Mouse (Mus musculus): Measurements from ENCODE around the gene Klc2. TPM values are rescaled to one million over a fixed set of nuclear protein-coding genes. Genes with fewer than 3 reads are reported as not detected.

The Klc2 gene
- total and polyA plus RNA-seq, 3 experiments: 5.9 to 12.0 (median 9.5) TPM

DNA sequence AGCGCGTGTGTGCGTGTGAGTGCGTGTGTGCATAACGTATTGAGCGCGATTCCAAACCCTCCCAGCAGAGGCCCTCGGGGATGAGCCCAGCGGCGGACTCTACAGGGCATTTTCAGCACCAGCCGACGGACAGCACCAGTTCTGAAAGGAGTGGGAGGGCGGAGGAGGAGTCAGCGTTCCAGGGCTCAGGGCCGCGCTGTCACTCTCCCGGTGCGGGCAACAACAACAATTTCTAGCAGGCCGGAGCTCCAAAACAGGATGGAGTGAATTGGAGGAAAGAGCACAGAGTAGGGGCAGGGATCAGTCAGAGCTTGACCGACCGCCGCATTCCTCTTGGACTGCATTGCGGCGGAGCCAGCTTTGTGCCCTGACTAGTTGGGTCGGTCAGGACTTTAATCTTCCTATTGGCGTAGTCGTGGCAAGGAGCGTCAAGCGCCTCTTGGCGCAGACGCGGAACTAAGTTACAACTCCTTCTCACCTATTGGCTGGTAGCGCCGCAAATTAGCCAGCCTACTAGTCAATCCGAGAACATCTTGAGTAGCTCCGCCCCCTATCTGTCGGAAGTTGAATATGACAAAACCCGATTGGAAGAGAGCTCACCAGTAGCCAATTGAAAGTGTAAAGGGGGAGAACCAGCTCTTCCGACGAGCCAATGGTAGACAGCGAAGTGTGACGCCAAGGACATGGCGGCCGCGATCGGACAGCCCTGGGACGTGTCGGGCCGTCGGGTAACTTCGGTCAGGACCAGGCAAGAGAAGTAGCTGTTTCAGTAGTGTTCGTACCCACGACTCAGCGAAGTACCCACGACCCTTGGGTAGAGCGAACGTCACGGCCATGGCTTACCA lies 30.3 kb downstream of the Klc2 start, which contains the start of gene Yif1a:
TSS of gene Yif1a (plus strand) at position 655 of the 845 bp plus-strand sequence.
- peaks cover 27% of the 10 kb centered on the region for H3K27me3 ChIP-seq (replicated peaks)
- peak; percentile 100 for DNase-seq (ENCODE audit: extremely low read depth)
- H3K9ac ChIP-seq (ENCODE audit: insufficient read depth, low read depth): peak within 1 kb of the TSS; percentile 42
- peaks cover 24 to 37% of the 10 kb centered on the region in 2 experiments for H3K36me3 ChIP-seq (replicated peaks in 1 of 2; ENCODE audit: control insufficient read depth in 1 of 2, insufficient read depth in 1 of 2, low read length in 1 of 2)
- H3K4me3 ChIP-seq (replicated peaks in 1 of 3; ENCODE audit: low read depth in 2 of 3, low read length in 2 of 3, poor library complexity in 1 of 3): peak within 1 kb of the TSS; percentile 86 to 93 (median 88)
- peaks cover 12 to 15% of the 10 kb centered on the region in 2 experiments for H3K4me1 ChIP-seq (ENCODE audit: control insufficient read depth in 1 of 2, insufficient read depth in 2 of 2)
- peaks cover 3% of the 10 kb centered on the region for H3K9me3 ChIP-seq (replicated peaks; ENCODE audit: low read length)
- 0 out of 2 replicates have a peak, but pooled peaks have one; percentile 18 for TF ChIP-seq KAT2A (IDR thresholded peaks at IDR 0.05; ENCODE audit: insufficient replicate concordance, low read length)
- 0 out of 2 replicates have a peak, but pooled peaks have one; percentile 27 for TF ChIP-seq TBP (conservative IDR thresholded peaks at IDR 0.05; ENCODE audit: low read depth, low read length)
- TF ChIP-seq MAZ (IDR thresholded peaks at IDR 0.05; ENCODE audit: low read depth, low read length): 0 out of 2 replicates have a peak, but pooled peaks have one; percentile 44
- TF ChIP-seq MAFK (IDR thresholded peaks at IDR 0.05; ENCODE audit: insufficient replicate concordance, low read length): no peak
- TF ChIP-seq CHD2 (IDR thresholded peaks at IDR 0.05; ENCODE audit: low read length): peak; percentile 86
- TF ChIP-seq ZC3H11A (IDR thresholded peaks at IDR 0.05; ENCODE audit: low read depth, low read length): no peak
- no peak; the same call in 1 of the 2 replicates for TF ChIP-seq GABPA (IDR thresholded peaks at IDR 0.05; ENCODE audit: insufficient replicate concordance, low read depth, low read length)
- peak; percentile 81 for TF ChIP-seq HCFC1 (IDR thresholded peaks at IDR 0.05; ENCODE audit: low read depth, low read length)
- 0 out of 2 replicates have a peak, but pooled peaks have one; percentile 18 for TF ChIP-seq UBTF (IDR thresholded peaks at IDR 0.05; ENCODE audit: low read depth, low read length)
- TF ChIP-seq IRF4 (IDR thresholded peaks at IDR 0.05; ENCODE audit: low read depth, low read length): peak; percentile 33; the same call in 1 of the 2 replicates
- peak; percentile 98 for TF ChIP-seq MXI1 (IDR thresholded peaks at IDR 0.05; ENCODE audit: low read depth, low read length)
- TF ChIP-seq ZNF384 (IDR thresholded peaks at IDR 0.05; ENCODE audit: low read depth, low read length): no peak
- TF ChIP-seq NRF1 (IDR thresholded peaks at IDR 0.05; ENCODE audit: low read depth, low read length): peak; percentile 86
- no peak for TF ChIP-seq BHLHE40 (IDR thresholded peaks at IDR 0.05; ENCODE audit: low read depth, low read length)
- peak; percentile 30 for TF ChIP-seq SMC3 (IDR thresholded peaks at IDR 0.05; ENCODE audit: low read depth, low read length)
- TF ChIP-seq ELF1 (IDR thresholded peaks at IDR 0.05; ENCODE audit: low read depth, low read length): peak; percentile 94
- peak; percentile 71 for TF ChIP-seq NELFE (IDR thresholded peaks at IDR 0.05; ENCODE audit: low read depth, low read length)
- peak; percentile 73 for TF ChIP-seq TCF12 (IDR thresholded peaks at IDR 0.05; ENCODE audit: low read depth, low read length)
- peak; percentile 100 for TF ChIP-seq SIN3A (IDR thresholded peaks at IDR 0.05; ENCODE audit: low read length)
- TF ChIP-seq CTCF (conservative IDR thresholded peaks at IDR 0.05 in 1 of 2, IDR thresholded peaks at IDR 0.05 in 1 of 2; ENCODE audit: low read depth in 2 of 2, low read length in 2 of 2): peak in 1 of 2 experiments; percentile 60; a peak in 2 of 4 replicates
- TF ChIP-seq POLR2A (IDR thresholded peaks at IDR 0.05; ENCODE audit: low read depth, low read length): peak; percentile 89
- peak within 1 kb of the TSS; percentile 48 for H3K27ac ChIP-seq (ENCODE audit: insufficient read depth, low read depth)
- H3K79me2 ChIP-seq (replicated peaks; ENCODE audit: control insufficient read depth, extremely low read depth, insufficient read depth, poor library complexity, severe bottlenecking): no peaks in the 10 kb centered on the region
- dilution Hi-C loops (cut with MboI; ENCODE audit: extremely low pct_ligation_motif_present, extremely low pct_unique_long_range_greater_than_20kb, low sequenced_read_pairs): no loop called here
- H3K4me2 ChIP-seq (ENCODE audit: insufficient read depth, low read depth, poor library complexity, severe bottlenecking): peak within 1 kb of the TSS; percentile 75
- in situ Hi-C loops (cut with MboI; ENCODE audit: low pct_ligation_motif_present, low pct_unique_long_range_greater_than_20kb, low sequenced_read_pairs): loop anchor here (5.0 kb wide), 1 partner anchor 46 kb away; the partner anchor contains the start of gene Brms1
